Mouse (Mus musculus) CH12.LX (cell line): Measurements from ENCODE around the gene Fyttd1. TPM values are rescaled to one million over a fixed set of nuclear protein-coding genes. Genes with fewer than 3 reads are reported as not detected.
"Not testable (repeated sequence)": the region's sequence is repeated elsewhere in the genome, so short reads cannot be mapped to it uniquely, and the experiment has no call there.

Experiments
- DNase-seq: peaks from one replicate; pipeline ENCODE4 v3.0.0-alpha.2; 2013; ENCODE audit errors: extremely low read depth
- H3K27ac ChIP-seq: 2 replicates; pipeline ENCODE4 v1.5.1; 2012; ENCODE audit warnings: low read depth, mild to moderate bottlenecking, control low read depth, moderate library complexity; ENCODE audit not compliant: insufficient read depth
- H3K27me3 ChIP-seq: replicated peaks from 2 replicates; pipeline ENCODE3; 2012; ENCODE audit warnings: inconsistent platforms
- H3K36me3 ChIP-seq, 2 experiments: replicated peaks in 1 of 2; 2 replicates each; pipeline versions ENCODE3 to v1.6.1; 2012; ENCODE audit warnings: inconsistent platforms in 1 of 2, low read length in 1 of 2, mild to moderate bottlenecking in 1 of 2, mixed read lengths in 1 of 2, moderate library complexity in 1 of 2; ENCODE audit not compliant: control insufficient read depth in 1 of 2, insufficient read depth in 1 of 2
- H3K4me1 ChIP-seq, 2 experiments: 2 replicates each; pipeline ENCODE4 v1.6.1; 2012; ENCODE audit warnings: inconsistent platforms in 1 of 2, moderate library complexity in 1 of 2; ENCODE audit not compliant: insufficient read depth in 2 of 2, control insufficient read depth in 1 of 2
- H3K4me2 ChIP-seq: 2 replicates; pipeline ENCODE4 v1.6.1; 2012; ENCODE audit warnings: low read depth, mild to moderate bottlenecking, control low read depth; ENCODE audit not compliant: poor library complexity, insufficient read depth, severe bottlenecking
- H3K4me3 ChIP-seq, 3 experiments: fragments of 150-350 bp in 1 of 3; sonication (generic) in 1 of 3; replicated peaks in 1 of 3; 2 replicates each; pipeline versions ENCODE3 to v1.5.1; 2011 to 2012; ENCODE audit warnings: low read depth in 2 of 3, low read length in 2 of 3, mild to moderate bottlenecking in 2 of 3, moderate library complexity in 2 of 3, control low read depth in 1 of 3, improper control_type of control experiment in 1 of 3, inconsistent platforms in 1 of 3, mixed read lengths in 1 of 3; ENCODE audit not compliant: poor library complexity in 1 of 3
- H3K79me2 ChIP-seq: replicated peaks from 2 replicates; pipeline ENCODE4 v1.6.1; 2012; ENCODE audit warnings: mild to moderate bottlenecking, moderate library complexity; ENCODE audit not compliant: control insufficient read depth, poor library complexity, insufficient read depth, severe bottlenecking; ENCODE audit errors: extremely low read depth
- H3K9ac ChIP-seq: 2 replicates; pipeline ENCODE4 v1.6.1; 2012; ENCODE audit warnings: low read depth, mild to moderate bottlenecking, control low read depth, moderate library complexity; ENCODE audit not compliant: insufficient read depth
- H3K9me3 ChIP-seq: replicated peaks from 2 replicates; pipeline ENCODE3; 2012; ENCODE audit warnings: low read length, inconsistent platforms, mixed read lengths
- CHD2 ChIP-seq: IDR thresholded peaks from 2 replicates; pipeline ENCODE4 v1.6.1; 2011; ENCODE audit warnings: low read length, improper control_type of control experiment
- ETS1 ChIP-seq: conservative IDR thresholded peaks from 2 replicates; pipeline ENCODE4 v1.6.1; 2012; ENCODE audit warnings: low read depth, mild to moderate bottlenecking, inconsistent platforms, low read length, improper control_type of control experiment, moderate library complexity
- JUN ChIP-seq: IDR thresholded peaks from 2 replicates; pipeline ENCODE4 v1.6.1; 2011; ENCODE audit warnings: low read depth, mild to moderate bottlenecking, low read length, improper control_type of control experiment, moderate library complexity; ENCODE audit not compliant: insufficient read depth
- KAT2A ChIP-seq: IDR thresholded peaks from 2 replicates; pipeline ENCODE4 v1.6.1; 2012; ENCODE audit warnings: low read length, improper control_type of control experiment, inconsistent platforms; ENCODE audit not compliant: insufficient replicate concordance
- POLR2AphosphoS2 ChIP-seq: IDR thresholded peaks from 2 replicates; pipeline ENCODE4 v1.6.1; 2011; ENCODE audit warnings: low read depth, low read length, improper control_type of control experiment
- RAD21 ChIP-seq: IDR thresholded peaks from 2 replicates; pipeline ENCODE4 v1.6.1; 2011; ENCODE audit warnings: low read depth, mild to moderate bottlenecking, low read length, improper control_type of control experiment, moderate library complexity
- RCOR1 ChIP-seq: conservative IDR thresholded peaks from 2 replicates; pipeline ENCODE4 v1.6.1; 2012; ENCODE audit warnings: low read depth, mild to moderate bottlenecking, inconsistent platforms, low read length, improper control_type of control experiment
- SMC3 ChIP-seq: IDR thresholded peaks from 2 replicates; pipeline ENCODE4 v1.6.1; 2011; ENCODE audit warnings: low read depth, low read length, improper control_type of control experiment
- USF1 ChIP-seq: IDR thresholded peaks from 2 replicates; pipeline ENCODE4 v1.6.1; 2014; ENCODE audit warnings: low read depth, mild to moderate bottlenecking, inconsistent platforms, low read length, improper control_type of control experiment
- ZKSCAN1 ChIP-seq: IDR thresholded peaks from 2 replicates; pipeline ENCODE4 v1.6.1; 2012; ENCODE audit warnings: low read depth, inconsistent platforms, low read length, improper control_type of control experiment, borderline replicate concordance
- dilution Hi-C: fragments of 300-500 bp; cut with MboI; formaldehyde crosslinking; loops from 2 replicates; pipeline ENCODE4 v1.14.3; 2020; ENCODE audit warnings: low sequenced_read_pairs; ENCODE audit not compliant: extremely low pct_unique_long_range_greater_than_20kb, extremely low pct_ligation_motif_present
- in situ Hi-C: fragments of 300-500 bp; cut with MboI; formaldehyde crosslinking; loops from 3 replicates; pipeline ENCODE4 v1.14.3; 2019; ENCODE audit warnings: low sequenced_read_pairs, low pct_ligation_motif_present, low pct_unique_long_range_greater_than_20kb, mixed read lengths
- polyA plus RNA-seq: library from polyadenylated mRNA; unstranded; fragments of >175 nt; gene quantifications from 2 replicates; pipeline ENCODE4 v1.2.1, GENCODE M21; 2012; ENCODE audit warnings: low read depth; ENCODE audit not compliant: insufficient read length
- total RNA-seq, 2 experiments: library from RNA; depleted of rRNA; stranded (reverse); fragments of 300-350 nt in 1 of 2; fragments of >200 nt in 1 of 2; gene quantifications; 2 replicates each; pipeline ENCODE4 v1.2.3; 2012 to 2014

Gene Fyttd1
- total and polyA plus RNA-seq, 3 experiments: 148 to 264 (median 168) TPM

DNA sequence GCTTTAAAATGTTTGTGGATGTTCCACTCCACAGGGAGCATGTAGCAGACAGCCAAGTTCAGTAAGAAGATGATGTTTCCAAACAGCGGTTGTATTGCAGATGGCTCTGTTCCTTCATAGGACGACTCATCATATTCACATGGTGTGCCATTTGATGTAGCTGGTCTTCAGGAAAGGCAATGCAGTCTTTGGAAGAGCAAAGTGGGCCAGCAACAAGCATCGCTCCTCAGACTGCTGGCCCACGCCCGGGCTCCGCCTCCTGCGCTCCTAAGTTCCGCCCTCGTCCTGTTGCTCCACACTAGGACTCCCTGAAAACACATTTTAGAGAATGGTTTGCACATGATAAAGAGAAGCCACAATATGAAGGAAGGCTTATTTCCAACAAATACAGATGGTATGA, 49.3 kb downstream of the Fyttd1 start:
- H3K4me1 ChIP-seq, H3K27ac ChIP-seq, H3K79me2 ChIP-seq, H3K27me3 ChIP-seq, dilution Hi-C loops, DNase-seq, in situ Hi-C loops, H3K4me3 ChIP-seq, H3K9ac ChIP-seq, H3K4me2 ChIP-seq, H3K9me3 ChIP-seq: not testable (repeated sequence)
- H3K36me3 ChIP-seq: peaks cover 15 to 30% of the 10 kb centered on the region in 2 experiments

- TF ChIP-seq POLR2AphosphoS2: 0 out of 2 replicates have a peak, but pooled peaks have one; percentile 41
- no peak for TF ChIP-seq RCOR1
- TF ChIP-seq KAT2A: no peak
- no peak for TF ChIP-seq USF1
- TF ChIP-seq SMC3: no peak
- no peak for TF ChIP-seq JUN
- TF ChIP-seq RAD21: no peak
- no peak for TF ChIP-seq ETS1
- H3K4me2 ChIP-seq: no peak overlapping the region
- H3K9me3 ChIP-seq: no peaks in the 10 kb centered on the region
- H3K36me3 ChIP-seq: peaks cover 15 to 32% of the 10 kb centered on the region in 2 experiments
- H3K27ac ChIP-seq: no peak overlapping the region
- peaks cover 8% of the 10 kb centered on the region; the same call in 1 of the 2 replicates for H3K79me2 ChIP-seq
- no peak overlapping the region for H3K9ac ChIP-seq
- H3K4me3 ChIP-seq: no peak overlapping the region
- dilution Hi-C loops (no loop called here), in situ Hi-C loops (no loop called here)
- H3K27me3 ChIP-seq: no peaks in the 10 kb centered on the region
- no peak for DNase-seq
- peaks cover 0 to 9% of the 10 kb centered on the region in 2 experiments; a peak in 1 of 4 replicates for H3K4me1 ChIP-seq
These were observed 49.7 kb downstream of the Fyttd1 start for GRCm38 (mm10) chr16:32927044-32927443.

GRCm38 (mm10) chr16:32929918-32930317, 52.6 kb downstream of the Fyttd1 start:
- dilution Hi-C loops: no loop called here
- Histone ChIP-seq H3K27ac (no peak overlapping the region), H3K9me3 (no peaks in the 10 kb centered on the region), H3K9ac (no peak overlapping the region), H3K79me2 (peaks cover 23% of the 10 kb centered on the region), H3K4me3 (no peak overlapping the region), H3K27me3 (no peaks in the 10 kb centered on the region), H3K36me3 (peaks cover 4 to 32% of the 10 kb centered on the region in 2 experiments), H3K4me2 (no peak overlapping the region), H3K4me1 (peaks cover 4 to 37% of the 10 kb centered on the region in 2 experiments)
- DNase-seq: no peak
- in situ Hi-C loops: no loop called here
- TF ChIP-seq CHD2 (no peak), ZKSCAN1 (no peak), POLR2AphosphoS2 (no peak), RCOR1 (no peak)
